Mouse (Mus musculus) heart, postnatal 0 days (tissue): ENCODE measurements around the gene Hid1. TPM values are rescaled to one million over a fixed set of nuclear protein-coding genes. Genes with fewer than 3 reads are reported as not detected.

ENCODE experiments used
- ATAC-seq: fragments of 200-750 bp; cut with Nextera tagmentation; 2 replicates; pipeline ENCODE4 v1.8.0; 2017; ENCODE audit warnings: low read depth, moderate number of reproducible peaks, moderate library complexity; ENCODE audit not compliant: insufficient read depth
- DNase-seq: peaks from one replicate; pipeline ENCODE4 v3.0.0-alpha.2; 2016; ENCODE audit warnings: low spot score
- H3K27ac ChIP-seq: fragments of 300-500 bp; sonication (generic); 2 replicates; pipeline ENCODE4 v1.5.1; 2014; ENCODE audit warnings: low read depth, mild to moderate bottlenecking
- H3K27me3 ChIP-seq: fragments of 300-500 bp; sonication (generic); 2 replicates; pipeline ENCODE4 v1.6.1; 2014; ENCODE audit warnings: low read length, mixed read lengths; ENCODE audit not compliant: control insufficient read depth, insufficient read depth
- H3K36me3 ChIP-seq: fragments of 300-500 bp; sonication (generic); replicated peaks from 2 replicates; pipeline ENCODE4 v1.6.1; 2014; ENCODE audit warnings: low read length, mixed read lengths; ENCODE audit not compliant: control insufficient read depth, insufficient read depth
- H3K4me1 ChIP-seq: fragments of 300-500 bp; sonication (generic); 2 replicates; pipeline ENCODE4 v1.6.1; 2014; ENCODE audit warnings: antibody characterized with exemption; ENCODE audit not compliant: control insufficient read depth, insufficient read depth
- H3K4me2 ChIP-seq: fragments of 300-500 bp; sonication (generic); 2 replicates; pipeline ENCODE4 v1.6.1; 2014; ENCODE audit warnings: low read depth, mild to moderate bottlenecking, low read length, moderate library complexity
- H3K4me3 ChIP-seq: fragments of 300-500 bp; sonication (generic); 2 replicates; pipeline ENCODE4 v1.5.1; 2014; ENCODE audit warnings: low read depth, low read length
- H3K9ac ChIP-seq: fragments of 300-500 bp; sonication (generic); replicated peaks from 2 replicates; pipeline ENCODE4 v1.6.1; 2014; ENCODE audit warnings: low read depth, low read length, mixed read lengths
- H3K9me3 ChIP-seq: fragments of 300-500 bp; sonication (generic); replicated peaks from 2 replicates; pipeline ENCODE4 v1.6.1; 2016; ENCODE audit warnings: low read length; ENCODE audit not compliant: control insufficient read depth
- CTCF ChIP-seq: IDR thresholded peaks from 2 replicates; pipeline ENCODE4 v1.5.1; 2016; ENCODE audit warnings: antibody characterized with exemption, control low read depth, low read depth
- EP300 ChIP-seq: IDR thresholded peaks from 2 replicates; pipeline ENCODE4 v1.6.1; 2016; ENCODE audit warnings: antibody characterized with exemption, low read depth
- WGBS: fragments of 180-500 bp; shearing (Covaris S2); extraction: QIAGEN DNeasy Blood & Tissue Kit; methylation state at CpG from one replicate; pipeline ENCODE4 v1.1.7; 2014; 5-methylcytosine and 5-hydroxymethylcytosine counted together
- polyA plus RNA-seq: library from polyadenylated mRNA; unstranded; fragments of >200 nt; fragmentation: Nextera tagmentation; extraction: Ambion mirVana; gene quantifications from 2 replicates; pipeline ENCODE4 v1.2.1, GENCODE M21; 2015
- total RNA-seq: library from RNA; depleted of rRNA; stranded (reverse); fragments of >200 nt; gene quantifications from 2 replicates; pipeline ENCODE4 v1.2.3, GENCODE M21; 2014; ENCODE audit warnings: low replicate concordance

Gene Hid1
- total and polyA plus RNA-seq, 2 experiments from 2014 or later: 5.4 to 11.9 TPM

GRCm38 (mm10) chr11:115403338-115404124 lies 36.0 kb upstream of the Hid1 start, which contains the start of gene Mrpl58:
TSS of gene Mrpl58 (plus strand) at chr11:115403752.
- H3K9ac ChIP-seq: peak within 1 kb of the TSS; percentile 85
- 3% methylated on average over 50 of the region's 50 CpGs for WGBS
- ATAC-seq: peak; percentile 92

GRCm38 (mm10) chr11:115400630-115401391 lies 33.3 kb upstream of the Hid1 start:
- no peak overlapping the region for H3K4me3 ChIP-seq
- DNase-seq: no peak
- H3K27ac ChIP-seq: no peak overlapping the region
- H3K4me2 ChIP-seq: no peak overlapping the region
- 51% methylated on average over 11 of the region's 11 CpGs for WGBS
- H3K4me1 ChIP-seq: peaks cover 15% of the 10 kb centered on the region; the same call in 1 of the 2 replicates
- ATAC-seq: no peak
- TF ChIP-seq EP300: no peak
- TF ChIP-seq CTCF: no peak
- no peak overlapping the region for H3K9ac ChIP-seq
- no peaks in the 10 kb centered on the region for H3K27me3 ChIP-seq
- 0 out of 2 replicates have a peak, but pooled peaks cover under 1% of the 10 kb centered on the region for H3K36me3 ChIP-seq
- H3K9me3 ChIP-seq: no peaks in the 10 kb centered on the region

More at GRCm38 (mm10) chr11:115403338-115404124, 36.0 kb upstream of the Hid1 start, which contains the start of gene Mrpl58:
- peak; percentile 78 for DNase-seq
- TF ChIP-seq CTCF (no peak), EP300 (peak; percentile 49; the same call in 1 of the 2 replicates)
- Histone ChIP-seq H3K4me2 (peak within 1 kb of the TSS; percentile 88), H3K27ac (peak within 1 kb of the TSS; percentile 88), H3K4me3 (peak within 1 kb of the TSS; percentile 97), H3K9me3 (no peaks in the 10 kb centered on the region), H3K36me3 (peaks cover 18% of the 10 kb centered on the region), H3K27me3 (no peaks in the 10 kb centered on the region), H3K4me1 (peaks cover 15% of the 10 kb centered on the region; the same call in 1 of the 2 replicates)

DNA sequence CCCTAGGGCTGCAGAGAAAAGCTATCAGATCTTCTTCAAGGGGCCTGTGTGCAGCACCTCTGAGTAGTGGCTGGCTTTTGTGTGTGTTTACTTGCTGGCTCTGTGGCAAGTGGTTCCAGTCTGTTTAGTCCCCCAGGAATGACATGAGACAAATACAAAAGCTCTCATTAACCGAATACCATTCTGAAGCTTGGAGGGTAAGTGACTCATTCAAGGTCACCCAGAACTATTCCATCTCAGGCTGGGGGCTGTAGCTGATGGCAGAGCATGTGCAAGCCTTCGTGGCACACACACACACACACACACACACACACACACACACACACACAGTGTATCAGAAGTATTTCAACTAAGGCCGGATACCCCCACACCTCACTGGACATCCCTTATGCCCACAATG lies 32.6 kb upstream of the Hid1 start:
- ATAC-seq (no peak), DNase-seq (no peak)
- Histone ChIP-seq H3K27me3 (no peaks in the 10 kb centered on the region), H3K9ac (no peak overlapping the region), H3K9me3 (no peaks in the 10 kb centered on the region), H3K4me3 (no peak overlapping the region), H3K4me1 (peaks cover 15% of the 10 kb centered on the region; the same call in 1 of the 2 replicates), H3K4me2 (no peak overlapping the region), H3K27ac (no peak overlapping the region), H3K36me3 (0 out of 2 replicates have a peak, but pooled peaks cover 3% of the 10 kb centered on the region)
- no peak for TF ChIP-seq CTCF
- TF ChIP-seq EP300: no peak
- WGBS: 60% methylated on average over 3 of the region's 3 CpGs

- Histone ChIP-seq H3K9me3 (no peaks in the 10 kb centered on the region), H3K36me3 (peaks cover 7% of the 10 kb centered on the region; the same call in 1 of the 2 replicates), H3K4me2 (no peak overlapping the region), H3K4me3 (no peak overlapping the region), H3K9ac (no peak overlapping the region), H3K27ac (no peak overlapping the region), H3K27me3 (no peaks in the 10 kb centered on the region), H3K4me1 (peaks cover 2% of the 10 kb centered on the region; the same call in 1 of the 2 replicates)
- DNase-seq (no peak), ATAC-seq (no peak)
- TF ChIP-seq EP300 (no peak), CTCF (no peak)
- WGBS: 70% methylated on average over 7 of the region's 7 CpGs
Observed at GRCm38 (mm10) chr11:115398085-115398484, 30.5 kb upstream of the Hid1 start.

- H3K9ac ChIP-seq: no peak overlapping the region
- no peak overlapping the region for H3K27ac ChIP-seq
- H3K4me1 ChIP-seq: no peaks in the 10 kb centered on the region
- TF ChIP-seq EP300: no peak
- TF ChIP-seq CTCF: no peak
- ATAC-seq (peak; percentile 53; the same call in 1 of the 2 replicates), DNase-seq (no peak)
- WGBS: 56% methylated on average over 34 of the region's 34 CpGs
- H3K27me3 ChIP-seq: no peaks in the 10 kb centered on the region
- peaks cover 26% of the 10 kb centered on the region for H3K36me3 ChIP-seq
- no peaks in the 10 kb centered on the region for H3K9me3 ChIP-seq
- peak overlapping the region; percentile 42 for H3K4me2 ChIP-seq
- peak overlapping the region; percentile 2; the same call in 1 of the 2 replicates for H3K4me3 ChIP-seq
Observed at GRCm38 (mm10) chr11:115393721-115394325, 26.3 kb upstream of the Hid1 start.
